Mouse (Mus musculus): ENCODE results near the gene Lamtor4.

GRCm38 (mm10) chr5:138256094-138256467 lies 799 bp downstream of the Lamtor4 start:
- TF ChIP-seq CTCF (IDR thresholded peaks at IDR 0.05; ENCODE audit: low read depth), result no peak
- TF ChIP-seq EP300 (optimal IDR thresholded peaks at IDR 0.05), result no peak

Measured in stomach, postnatal 0 days (tissue).